Mouse (Mus musculus): ENCODE data around the gene Ciita. TPM values are rescaled to one million over a fixed set of nuclear protein-coding genes. Genes with fewer than 3 reads are reported as not detected.

Ciita gene
- polyA plus RNA-seq, 1 experiment from 2014 or later, result 0.33 TPM

DNA sequence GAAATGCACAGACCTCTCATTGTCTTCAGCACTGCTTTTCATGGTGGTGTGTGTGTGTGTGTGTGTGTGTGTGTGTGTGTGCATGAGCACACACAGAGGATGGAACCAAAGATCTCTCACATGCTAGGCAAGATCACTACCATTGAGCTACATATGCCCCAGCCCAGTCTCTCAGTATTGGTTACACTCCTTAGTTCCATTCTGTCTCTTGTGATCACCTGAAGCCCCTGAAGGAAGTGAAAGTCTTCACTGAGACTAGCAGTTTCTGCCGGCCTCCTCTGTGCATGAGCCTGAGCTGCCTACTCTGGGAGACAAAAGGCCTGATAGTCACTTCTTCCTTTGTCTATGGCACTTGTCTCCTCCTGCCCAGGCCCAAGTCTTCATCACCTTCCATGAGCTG lies 19.3 kb downstream of the Ciita start:
- 41% methylated on average over 1 of the region's 1 CpGs for WGBS
- Histone ChIP-seq H3K4me1 (no peaks in the 10 kb centered on the region), H3K9me3 (no peaks in the 10 kb centered on the region), H3K36me3 (no peaks in the 10 kb centered on the region), H3K27ac (no peak overlapping the region), H3K27me3 (replicated peaks) (0 out of 2 replicates have a peak, but pooled peaks cover 2% of the 10 kb centered on the region), H3K4me2 (replicated peaks) (no peak overlapping the region), H3K9ac (no peak overlapping the region), H3K4me3 (no peak overlapping the region)
- ATAC-seq (ENCODE audit: low FRiP score, low read depth), result no peak

DNA sequence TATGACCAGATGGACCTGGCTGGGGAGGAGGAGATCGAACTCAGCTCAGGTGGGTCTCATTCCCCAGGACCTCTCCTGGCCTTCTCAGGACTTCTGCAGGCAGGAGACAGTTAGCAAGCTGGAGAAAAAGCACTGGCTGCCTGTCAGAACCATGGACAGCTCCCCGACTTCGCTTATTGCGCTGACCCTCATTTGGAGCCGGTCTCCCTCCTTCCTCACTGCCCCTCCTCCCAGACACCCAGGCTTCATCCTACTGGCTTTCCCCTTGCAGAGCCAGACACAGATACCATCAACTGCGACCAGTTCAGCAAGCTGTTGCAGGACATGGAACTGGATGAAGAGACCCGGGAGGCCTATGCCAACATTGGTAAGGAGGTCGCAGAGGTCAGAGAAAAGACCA lies 22.0 kb downstream of the Ciita start:
- Histone ChIP-seq H3K27me3 (replicated peaks) (0 out of 2 replicates have a peak, but pooled peaks cover 2% of the 10 kb centered on the region), H3K27ac (no peak overlapping the region), H3K4me2 (replicated peaks) (no peak overlapping the region), H3K4me3 (no peak overlapping the region), H3K36me3 (no peaks in the 10 kb centered on the region), H3K4me1 (no peaks in the 10 kb centered on the region), H3K9me3 (no peaks in the 10 kb centered on the region), H3K9ac (no peak overlapping the region)
- no peak for ATAC-seq (ENCODE audit: low FRiP score, low read depth)
- 10% methylated on average over 8 of the region's 8 CpGs for WGBS

DNA sequence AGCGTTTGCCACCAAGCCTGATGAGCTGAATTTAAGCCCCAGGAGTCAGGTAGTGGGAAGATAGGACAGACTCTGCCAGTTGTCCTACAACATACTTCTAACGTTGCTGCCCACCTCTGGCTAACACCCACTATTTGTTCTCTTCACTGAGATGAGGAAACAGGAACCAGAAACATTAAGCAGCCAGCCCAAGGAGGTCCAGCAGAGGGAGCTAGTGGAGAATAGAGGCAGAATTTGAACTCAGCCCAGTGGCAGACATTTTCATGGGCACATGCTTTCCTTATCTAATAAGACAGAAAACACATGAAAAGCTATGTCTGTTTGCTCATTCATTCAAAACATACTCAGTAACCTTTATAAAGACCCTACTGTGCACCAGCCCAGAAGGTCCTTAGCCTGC lies 23.2 kb downstream of the Ciita start:
- ATAC-seq (ENCODE audit: low FRiP score, low read depth), result no peak
- 70% methylated on average over 2 of the region's 2 CpGs for WGBS

DNA sequence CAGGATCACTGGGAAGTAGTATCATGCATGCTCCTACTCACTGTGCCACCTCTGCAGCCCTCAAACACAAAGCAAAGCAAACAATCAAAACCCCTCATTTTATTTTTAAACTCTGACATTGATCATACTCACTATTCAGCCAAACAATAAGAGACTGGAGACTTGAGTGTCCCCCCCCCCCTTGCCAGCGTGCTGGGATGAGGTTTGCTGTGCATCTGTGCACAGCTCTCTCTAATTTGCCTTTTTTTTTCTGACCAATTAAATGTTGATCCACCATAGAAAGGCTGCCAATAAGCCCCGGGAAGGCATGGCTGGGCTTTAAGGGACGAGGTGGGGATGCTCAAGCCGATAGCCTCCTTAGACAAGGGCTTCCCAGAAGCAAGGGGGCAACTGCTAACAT lies 27.6 kb downstream of the Ciita start:
- H3K27me3 ChIP-seq (replicated peaks), result no peaks in the 10 kb centered on the region
- WGBS, result 67% methylated on average over 4 of the region's 4 CpGs
- no peak overlapping the region for H3K4me3 ChIP-seq
- H3K4me2 ChIP-seq (replicated peaks), result no peak overlapping the region
- ATAC-seq (ENCODE audit: low FRiP score, low read depth), result no peak
- H3K4me1 ChIP-seq, result no peaks in the 10 kb centered on the region
- H3K27ac ChIP-seq, result no peak overlapping the region
- H3K9ac ChIP-seq, result no peak overlapping the region
- no peaks in the 10 kb centered on the region for H3K36me3 ChIP-seq
- no peaks in the 10 kb centered on the region for H3K9me3 ChIP-seq

More for the DNA sequence above, 23.2 kb downstream of the Ciita start:
- Histone ChIP-seq H3K27me3 (replicated peaks) (0 out of 2 replicates have a peak, but pooled peaks cover 2% of the 10 kb centered on the region), H3K9ac (no peak overlapping the region), H3K4me2 (replicated peaks) (no peak overlapping the region), H3K36me3 (no peaks in the 10 kb centered on the region), H3K4me3 (no peak overlapping the region), H3K27ac (no peak overlapping the region), H3K4me1 (no peaks in the 10 kb centered on the region), H3K9me3 (no peaks in the 10 kb centered on the region)

DNA sequence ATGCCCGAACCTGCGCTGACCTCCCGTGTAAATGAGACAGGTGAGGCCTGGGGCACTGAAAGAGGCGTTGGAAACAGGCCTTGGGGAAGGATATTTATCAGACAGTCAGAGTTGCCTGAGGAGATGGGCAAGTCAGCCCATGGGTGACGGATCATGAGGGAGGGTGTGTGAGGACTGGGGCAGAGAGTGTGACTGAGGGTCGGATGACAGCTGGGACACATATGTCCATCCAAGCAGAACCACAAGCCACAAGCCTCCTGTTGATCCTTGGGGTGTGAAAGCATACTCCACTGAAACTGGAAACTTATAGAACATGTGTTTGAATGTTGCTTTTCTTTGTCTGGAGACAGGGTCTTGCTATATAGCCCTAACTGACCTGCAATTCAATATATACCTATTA lies 28.8 kb downstream of the Ciita start:
- H3K27me3 ChIP-seq (replicated peaks), result no peaks in the 10 kb centered on the region
- 71% methylated on average over 6 of the region's 6 CpGs for WGBS
- ATAC-seq (ENCODE audit: low FRiP score, low read depth), result no peak
- H3K9ac ChIP-seq, result no peak overlapping the region
- no peaks in the 10 kb centered on the region for H3K4me1 ChIP-seq
- no peak overlapping the region for H3K4me2 ChIP-seq (replicated peaks)
- no peak overlapping the region for H3K4me3 ChIP-seq
- H3K9me3 ChIP-seq, result no peaks in the 10 kb centered on the region
- H3K36me3 ChIP-seq, result no peaks in the 10 kb centered on the region
- H3K27ac ChIP-seq, result no peak overlapping the region

DNA sequence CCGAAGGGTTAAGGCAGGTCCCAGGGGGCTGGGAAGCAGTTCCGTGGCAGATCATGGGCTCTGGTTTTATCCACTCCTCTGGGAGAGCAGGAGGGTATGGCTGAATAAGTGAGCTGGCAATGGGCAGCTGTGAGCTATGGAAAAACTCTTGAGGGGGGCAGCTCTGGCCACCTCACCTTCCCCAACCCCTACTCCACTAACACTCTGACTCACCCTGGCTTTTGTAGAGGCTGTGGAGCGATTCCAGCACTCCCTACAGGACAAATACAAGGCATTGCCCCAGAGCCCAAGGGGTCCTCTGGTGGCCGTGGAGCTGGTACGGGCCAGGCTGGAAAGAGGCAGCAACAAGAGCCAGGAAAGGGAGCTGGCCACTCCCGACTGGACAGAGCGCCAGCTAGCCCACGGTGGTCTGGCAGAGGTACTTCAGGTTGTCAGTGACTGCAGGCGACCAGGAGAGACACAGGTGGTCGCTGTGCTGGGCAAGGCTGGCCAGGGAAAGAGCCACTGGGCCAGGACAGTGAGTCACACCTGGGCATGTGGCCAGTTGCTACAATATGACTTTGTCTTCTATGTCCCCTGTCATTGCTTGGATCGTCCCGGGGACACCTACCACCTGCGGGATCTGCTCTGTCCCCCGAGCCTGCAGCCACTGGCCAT lies 30.7 kb downstream of the Ciita start:
- H3K27ac ChIP-seq, result no peak overlapping the region
- no peak for ATAC-seq (ENCODE audit: low FRiP score, low read depth)
- H3K9me3 ChIP-seq, result no peaks in the 10 kb centered on the region
- H3K36me3 ChIP-seq, result no peaks in the 10 kb centered on the region
- H3K27me3 ChIP-seq (replicated peaks), result no peaks in the 10 kb centered on the region
- no peak overlapping the region for H3K9ac ChIP-seq
- no peak overlapping the region for H3K4me3 ChIP-seq
- no peak overlapping the region for H3K4me2 ChIP-seq (replicated peaks)
- WGBS, result 64% methylated on average over 14 of the region's 14 CpGs
- H3K4me1 ChIP-seq, result no peaks in the 10 kb centered on the region

GRCm38 (mm10) chr16:10511134-10511520 lies 31.3 kb downstream of the Ciita start:
- Histone ChIP-seq H3K4me3 (no peak overlapping the region), H3K27me3 (replicated peaks) (no peaks in the 10 kb centered on the region), H3K36me3 (no peaks in the 10 kb centered on the region), H3K9ac (no peak overlapping the region), H3K4me2 (replicated peaks) (no peak overlapping the region), H3K9me3 (no peaks in the 10 kb centered on the region), H3K4me1 (no peaks in the 10 kb centered on the region), H3K27ac (no peak overlapping the region)
- WGBS, result 87% methylated on average over 12 of the region's 12 CpGs
- no peak for ATAC-seq (ENCODE audit: low FRiP score, low read depth)

DNA sequence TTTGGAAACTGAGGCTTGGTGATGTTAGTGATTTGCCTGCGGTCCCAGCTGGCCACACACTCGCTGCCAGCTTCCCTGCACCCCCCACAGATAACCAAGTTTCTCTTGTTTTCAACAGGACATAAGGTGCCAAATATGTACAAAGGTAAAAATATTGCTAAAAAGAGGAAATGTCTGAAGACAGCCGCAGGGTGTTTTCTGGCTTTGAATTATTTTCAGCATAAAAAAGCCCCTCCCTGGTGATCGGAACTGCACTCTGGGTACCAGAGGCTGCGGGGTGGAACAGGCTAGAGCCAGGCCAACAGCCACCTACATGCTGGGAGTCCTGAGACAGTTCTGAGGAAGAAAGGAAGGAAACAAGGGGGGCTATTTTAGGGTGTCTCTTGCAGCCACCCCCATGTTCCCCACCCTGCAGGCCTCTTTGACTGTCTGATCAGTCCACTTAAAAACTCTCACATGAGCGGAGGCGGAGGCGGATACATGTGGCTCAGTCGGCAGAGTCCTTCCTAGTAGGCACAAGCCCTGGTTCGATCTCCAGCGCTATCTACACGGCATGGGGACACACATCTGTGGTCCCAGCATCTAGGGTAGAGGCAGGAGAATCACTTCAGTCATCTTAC lies 36.2 kb downstream of the Ciita start:
- no peak overlapping the region for H3K4me3 ChIP-seq
- WGBS, result 88% methylated on average over 12 of the region's 12 CpGs

DNA sequence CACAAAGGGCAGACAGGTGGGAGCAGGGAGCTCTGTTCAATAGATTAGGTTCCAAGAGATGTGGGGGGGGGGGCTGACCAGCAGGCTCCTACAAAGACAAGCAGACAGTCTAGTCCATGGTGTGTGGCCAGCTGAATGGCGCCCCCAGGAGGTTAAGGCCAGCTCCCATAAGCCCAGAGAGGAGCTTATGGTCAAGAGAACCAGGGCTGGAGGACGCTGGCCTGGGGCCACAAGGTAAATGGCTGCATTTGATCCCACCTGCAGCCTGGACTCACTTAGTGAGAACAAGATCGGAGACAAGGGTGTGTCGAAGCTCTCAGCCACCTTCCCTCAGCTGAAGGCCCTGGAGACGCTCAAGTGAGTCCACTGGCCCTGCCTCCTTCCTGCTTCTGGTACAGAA lies 38.2 kb downstream of the Ciita start:
- WGBS, result 58% methylated on average over 5 of the region's 5 CpGs
- Histone ChIP-seq H3K9ac (no peak overlapping the region), H3K4me3 (no peak overlapping the region)

More for the DNA sequence above, 36.2 kb downstream of the Ciita start:
- H3K27me3 ChIP-seq (replicated peaks), result no peaks in the 10 kb centered on the region
- no peak overlapping the region for H3K9ac ChIP-seq
- no peak overlapping the region for H3K27ac ChIP-seq
- H3K36me3 ChIP-seq, result no peaks in the 10 kb centered on the region
- no peaks in the 10 kb centered on the region for H3K4me1 ChIP-seq
- no peak for ATAC-seq (ENCODE audit: low FRiP score, low read depth)
- H3K4me2 ChIP-seq (replicated peaks), result no peak overlapping the region
- H3K9me3 ChIP-seq, result no peaks in the 10 kb centered on the region

DNA sequence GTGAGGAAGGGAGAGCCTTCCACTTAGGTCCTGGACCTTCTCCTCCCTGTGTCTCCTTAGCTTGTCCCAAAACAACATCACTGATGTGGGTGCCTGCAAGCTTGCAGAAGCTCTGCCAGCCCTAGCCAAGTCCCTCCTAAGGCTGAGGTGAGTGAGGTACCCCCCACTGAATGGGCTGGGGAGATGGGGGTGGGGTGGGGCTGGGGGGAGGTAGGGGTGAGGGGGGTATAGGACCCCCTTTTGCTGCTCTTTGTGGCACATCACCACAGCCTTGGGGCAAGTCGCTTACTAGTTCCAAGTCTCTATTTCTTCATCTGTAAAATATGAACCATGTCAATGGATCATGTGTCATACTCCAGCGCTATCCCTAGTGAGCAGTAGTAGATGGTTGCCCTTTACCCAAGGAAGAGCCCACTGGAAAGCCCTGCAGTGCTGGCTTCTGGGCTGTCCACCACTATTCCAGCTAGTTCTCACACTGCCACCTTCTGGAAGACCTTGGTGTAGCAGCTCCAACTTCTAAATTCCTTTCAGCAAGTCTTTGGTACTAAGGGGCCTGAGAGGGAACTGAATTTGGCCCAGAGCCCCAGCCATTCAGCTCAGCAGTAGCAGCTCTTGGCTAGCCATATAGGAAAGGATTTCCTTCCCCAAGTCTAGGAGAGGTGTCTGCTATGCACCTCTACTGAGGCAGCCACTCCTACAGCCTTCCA lies 41.2 kb downstream of the Ciita start:
- Histone ChIP-seq H3K9me3 (no peaks in the 10 kb centered on the region), H3K4me1 (no peaks in the 10 kb centered on the region), H3K9ac (no peak overlapping the region), H3K4me3 (no peak overlapping the region), H3K4me2 (replicated peaks) (no peak overlapping the region), H3K27ac (no peak overlapping the region), H3K27me3 (replicated peaks) (no peaks in the 10 kb centered on the region), H3K36me3 (no peaks in the 10 kb centered on the region)
- peak; percentile 64; the same call in 1 of the 2 replicates for ATAC-seq (ENCODE audit: low FRiP score, low read depth)
- WGBS, result 48% methylated on average over 2 of the region's 2 CpGs

More for the DNA sequence above, 38.2 kb downstream of the Ciita start:
- H3K27me3 ChIP-seq (replicated peaks), result no peaks in the 10 kb centered on the region
- no peaks in the 10 kb centered on the region for H3K36me3 ChIP-seq
- no peak overlapping the region for H3K4me2 ChIP-seq (replicated peaks)
- H3K27ac ChIP-seq, result no peak overlapping the region
- no peak for ATAC-seq (ENCODE audit: low FRiP score, low read depth)
- no peaks in the 10 kb centered on the region for H3K4me1 ChIP-seq
- H3K9me3 ChIP-seq, result no peaks in the 10 kb centered on the region

GRCm38 (mm10) chr16:10522811-10523210 lies 43.0 kb downstream of the Ciita start:
- Histone ChIP-seq H3K4me3 (no peak overlapping the region), H3K9me3 (no peaks in the 10 kb centered on the region), H3K27me3 (replicated peaks) (no peaks in the 10 kb centered on the region), H3K36me3 (no peaks in the 10 kb centered on the region), H3K9ac (no peak overlapping the region), H3K4me1 (no peaks in the 10 kb centered on the region), H3K27ac (no peak overlapping the region), H3K4me2 (replicated peaks) (no peak overlapping the region)
- ATAC-seq (ENCODE audit: low FRiP score, low read depth), result no peak
- WGBS, result 80% methylated on average over 1 of the region's 1 CpGs

DNA sequence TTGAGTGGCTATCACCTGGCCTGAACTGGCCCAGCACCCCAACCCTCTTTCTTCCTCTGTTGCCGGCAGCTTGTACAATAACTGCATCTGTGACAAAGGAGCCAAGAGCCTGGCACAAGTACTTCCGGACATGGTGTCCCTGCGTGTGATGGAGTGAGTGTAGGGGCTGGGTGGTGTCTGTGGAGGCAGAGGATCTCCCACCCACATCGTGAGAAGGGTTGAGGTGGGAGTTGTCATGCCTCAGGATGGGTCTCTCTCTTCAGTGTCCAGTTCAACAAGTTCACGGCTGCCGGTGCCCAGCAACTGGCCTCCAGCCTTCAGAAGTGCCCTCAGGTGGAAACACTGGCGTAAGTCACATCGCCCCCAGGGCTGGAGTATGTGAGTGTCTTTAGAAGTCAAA lies 43.8 kb downstream of the Ciita start:
- ATAC-seq (ENCODE audit: low FRiP score, low read depth), result no peak
- H3K4me3 ChIP-seq, result no peak overlapping the region
- H3K27me3 ChIP-seq (replicated peaks), result no peaks in the 10 kb centered on the region
- H3K4me2 ChIP-seq (replicated peaks), result no peak overlapping the region
- H3K9ac ChIP-seq, result no peak overlapping the region
- H3K27ac ChIP-seq, result no peak overlapping the region
- H3K4me1 ChIP-seq, result no peaks in the 10 kb centered on the region
- H3K9me3 ChIP-seq, result no peaks in the 10 kb centered on the region
- 90% methylated on average over 8 of the region's 8 CpGs for WGBS
- H3K36me3 ChIP-seq, result no peaks in the 10 kb centered on the region

Measured in neural tube, embryonic 12.5 days (tissue).